Mouse (Mus musculus) cerebellum, postnatal 25 days (tissue): ENCODE data around the gene Rmnd5a.

ENCODE experiments used
- DNase-seq, 2 experiments: peaks; one replicate each; pipeline ENCODE4 v3.0.0; 2021; ENCODE audit warnings: mixed read lengths in 2 of 2

The Rmnd5a gene

DNA sequence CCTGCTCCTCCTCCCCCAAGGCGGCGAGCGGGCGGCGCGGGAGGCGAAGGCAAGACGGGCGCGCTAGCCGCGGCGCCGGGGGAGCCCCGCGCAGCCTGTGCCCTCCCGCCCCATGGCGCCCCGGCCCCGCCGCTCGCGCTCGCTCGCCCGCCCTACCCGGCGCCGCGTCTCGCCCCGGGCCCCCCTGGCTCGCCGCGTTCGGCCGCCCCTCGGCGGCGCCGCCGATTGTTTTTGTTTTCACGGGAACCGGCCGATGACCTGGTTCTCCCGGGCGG lies 283 bp downstream of the Rmnd5a start:
- no peak for DNase-seq

GRCm38 (mm10) chr6:71439506-71440216 lies 776 bp downstream of the Rmnd5a start:
- peak in 1 of 2 experiments; percentile 78 for DNase-seq

- DNase-seq = no peak
These were observed 2.4 kb downstream of the Rmnd5a start for GRCm38 (mm10) chr6:71438070-71438469.

GRCm38 (mm10) chr6:71427996-71428725 lies 12.3 kb downstream of the Rmnd5a start:
- DNase-seq = no peak

DNA sequence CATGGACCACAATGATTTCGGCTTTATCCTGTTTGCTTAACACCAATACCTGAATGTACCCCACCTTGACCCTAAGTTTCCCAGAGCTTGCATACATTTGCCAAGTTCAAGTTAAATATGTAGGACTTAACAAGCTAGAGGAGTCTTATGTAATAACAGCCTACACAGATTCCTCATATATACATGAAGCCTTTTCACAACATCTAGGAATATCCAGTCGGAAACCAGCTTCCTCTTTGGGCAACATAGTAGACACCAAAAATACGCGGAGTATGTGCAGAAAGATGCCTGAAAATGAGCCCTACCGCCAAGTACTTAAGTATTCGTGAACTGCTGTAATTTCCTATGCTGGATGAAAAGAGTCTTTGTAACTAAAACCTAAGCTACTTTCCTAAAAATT lies 14.8 kb downstream of the Rmnd5a start:
- no peak for DNase-seq

GRCm38 (mm10) chr6:71423116-71423515 lies 17.3 kb downstream of the Rmnd5a start:
- peak in 1 of 2 experiments; percentile 53 for DNase-seq

GRCm38 (mm10) chr6:71422162-71422561 lies 18.3 kb downstream of the Rmnd5a start:
- no peak for DNase-seq

DNA sequence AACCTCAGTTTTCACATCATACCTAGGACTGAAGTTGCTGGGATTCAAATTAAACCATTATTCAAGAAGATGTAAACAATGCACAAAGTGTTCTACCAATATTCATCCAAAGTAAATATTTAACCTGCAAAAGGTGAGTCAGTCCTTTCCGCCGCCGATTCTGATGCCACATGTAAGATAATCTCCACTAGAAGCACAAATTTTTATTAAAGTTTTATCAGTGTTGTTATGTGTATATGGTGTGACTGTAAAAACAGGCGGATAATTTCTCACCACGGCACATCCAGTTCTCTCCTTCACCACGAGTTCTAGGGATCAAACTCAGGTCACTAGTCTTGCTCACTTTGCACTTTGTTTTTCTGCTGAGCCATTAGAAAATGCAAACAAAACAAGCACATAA lies 19.6 kb downstream of the Rmnd5a start:
- no peak for DNase-seq

GRCm38 (mm10) chr6:71418874-71419273 lies 21.6 kb downstream of the Rmnd5a start:
- DNase-seq = no peak

GRCm38 (mm10) chr6:71415446-71415845 lies 25.0 kb downstream of the Rmnd5a start:
- DNase-seq = no peak

- peak; percentile 73 to 83 for DNase-seq
These were observed 25.8 kb downstream of the Rmnd5a start for GRCm38 (mm10) chr6:71414624-71415023.

GRCm38 (mm10) chr6:71398829-71399609 lies 41.4 kb downstream of the Rmnd5a start:
- peak in 1 of 2 experiments; percentile 55 for DNase-seq

DNA sequence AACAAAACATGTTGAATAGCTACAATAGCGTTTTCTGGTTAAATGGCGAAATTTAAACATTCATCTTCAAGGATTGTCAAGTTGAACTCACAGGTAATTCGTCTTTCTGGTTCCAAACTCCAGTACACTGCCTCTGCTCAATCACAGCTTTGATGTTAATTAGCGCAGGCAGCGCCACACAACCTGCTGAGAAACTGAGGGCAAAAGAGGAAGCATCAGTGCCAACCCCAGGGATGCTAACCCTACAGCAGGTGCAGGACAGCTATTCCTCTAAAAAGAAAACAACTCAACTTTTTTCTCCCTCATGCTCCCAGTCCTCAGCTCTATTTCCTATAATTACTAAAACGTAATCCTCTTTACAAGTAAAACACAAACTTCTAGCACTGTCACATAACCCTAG lies 43.7 kb downstream of the Rmnd5a start:
- DNase-seq = peak; percentile 54 to 57

DNA sequence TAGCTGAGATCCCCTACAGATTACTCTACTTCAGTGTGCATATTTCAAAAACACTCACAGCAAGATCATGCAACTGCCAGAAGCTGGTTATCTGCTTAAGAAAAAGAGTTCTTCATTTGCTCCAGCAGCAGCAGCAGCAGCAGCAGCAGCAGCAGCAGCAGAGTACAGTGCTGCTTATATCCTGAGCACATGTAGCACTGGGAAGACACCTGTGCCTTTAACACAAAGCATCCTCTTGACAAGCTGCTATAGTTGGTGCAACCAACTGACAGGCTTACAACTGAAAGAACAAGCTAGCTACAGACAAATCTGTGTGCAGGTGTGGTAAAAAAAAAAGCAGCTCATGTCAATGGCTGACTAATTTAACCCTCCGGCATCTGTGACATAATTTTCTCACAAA lies 44.4 kb downstream of the Rmnd5a start:
- DNase-seq = no peak

GRCm38 (mm10) chr6:71390496-71390895 lies 49.9 kb downstream of the Rmnd5a start:
- peak; percentile 71 to 82 for DNase-seq

DNA sequence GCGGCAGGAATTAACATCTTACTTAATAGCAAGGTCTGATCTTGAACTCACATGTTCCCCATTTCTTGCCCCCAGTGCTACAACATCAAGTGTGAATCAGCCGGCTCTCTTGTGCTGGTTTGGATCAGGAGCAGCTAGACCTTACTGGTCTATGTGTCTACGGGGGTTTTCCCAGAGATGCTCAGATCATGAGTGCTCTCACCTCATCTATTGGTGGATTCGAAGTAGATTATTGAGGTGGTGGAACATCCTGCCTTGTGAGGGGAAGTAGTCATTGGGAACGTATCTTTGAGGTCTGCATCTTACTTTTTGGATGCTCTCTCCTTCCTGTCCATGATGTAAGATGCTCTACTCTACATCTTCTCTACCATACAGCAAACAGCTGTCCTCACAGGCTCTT lies 58.8 kb downstream of the Rmnd5a start:
- no peak for DNase-seq

DNA sequence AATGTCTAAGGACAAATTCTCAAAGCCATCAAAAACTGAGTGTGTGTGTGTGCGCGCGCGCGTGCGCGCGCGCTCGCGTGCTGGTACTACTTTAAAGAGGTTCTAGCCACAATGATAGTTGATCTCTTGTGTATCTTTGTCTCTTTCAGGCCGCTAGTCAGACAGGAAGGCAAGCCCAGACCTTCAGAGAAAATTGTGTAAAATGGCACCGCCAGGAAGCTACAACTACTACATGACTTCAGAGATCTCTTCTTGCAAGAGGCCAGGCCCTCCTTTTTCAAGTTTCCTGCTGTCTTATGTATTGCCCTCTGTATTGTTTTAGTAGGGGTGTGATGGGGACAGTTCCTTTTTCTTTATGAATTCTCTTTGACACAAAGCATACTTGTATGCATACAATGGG lies 63.7 kb downstream of the Rmnd5a start:
- DNase-seq = no peak

DNA sequence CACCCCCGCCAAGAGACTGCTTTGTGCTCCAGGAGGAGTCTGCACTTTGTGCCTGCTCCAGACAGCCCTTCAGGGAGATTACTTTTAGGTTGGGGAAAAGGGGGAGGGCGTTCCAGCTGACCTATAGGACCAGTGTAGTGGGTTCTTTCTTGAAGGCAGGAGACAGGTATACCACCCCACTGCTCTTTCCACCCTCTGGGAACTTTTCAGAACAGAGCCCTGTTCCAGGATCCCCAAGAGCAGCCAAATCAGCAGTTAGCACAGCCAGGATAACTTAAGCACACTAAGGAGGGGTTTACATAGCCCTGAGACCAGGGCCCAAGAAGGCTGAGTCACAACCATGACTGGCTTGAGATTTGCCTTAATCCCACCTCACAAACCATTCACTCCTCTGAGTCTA lies 65.5 kb downstream of the Rmnd5a start:
- no peak for DNase-seq

DNA sequence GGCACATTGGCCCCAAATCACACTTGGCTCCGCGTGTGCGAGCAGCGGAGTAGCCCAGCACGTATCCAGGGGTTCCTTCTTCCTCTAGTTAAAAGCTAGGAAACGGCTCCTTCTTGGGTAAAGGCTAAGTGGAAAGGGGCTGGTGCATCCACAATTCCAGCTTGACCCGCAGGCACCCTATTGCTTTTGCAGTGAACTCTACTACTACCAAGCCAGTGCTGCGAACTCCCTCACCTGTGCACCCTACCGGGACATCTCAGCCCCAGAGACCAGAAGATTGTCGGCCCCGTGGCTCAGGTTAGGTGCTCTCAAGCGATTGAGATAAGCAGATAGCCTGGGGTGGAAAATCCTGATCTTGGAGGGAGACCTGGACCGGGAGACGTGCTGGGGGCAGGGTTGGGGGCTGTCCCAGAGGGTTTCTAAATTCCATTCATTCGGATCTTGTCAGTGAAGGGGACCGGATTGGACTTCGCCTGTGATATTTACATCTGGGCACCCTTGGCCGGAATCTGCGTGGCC lies 66.1 kb downstream of the Rmnd5a start:
- DNase-seq = no peak

DNA sequence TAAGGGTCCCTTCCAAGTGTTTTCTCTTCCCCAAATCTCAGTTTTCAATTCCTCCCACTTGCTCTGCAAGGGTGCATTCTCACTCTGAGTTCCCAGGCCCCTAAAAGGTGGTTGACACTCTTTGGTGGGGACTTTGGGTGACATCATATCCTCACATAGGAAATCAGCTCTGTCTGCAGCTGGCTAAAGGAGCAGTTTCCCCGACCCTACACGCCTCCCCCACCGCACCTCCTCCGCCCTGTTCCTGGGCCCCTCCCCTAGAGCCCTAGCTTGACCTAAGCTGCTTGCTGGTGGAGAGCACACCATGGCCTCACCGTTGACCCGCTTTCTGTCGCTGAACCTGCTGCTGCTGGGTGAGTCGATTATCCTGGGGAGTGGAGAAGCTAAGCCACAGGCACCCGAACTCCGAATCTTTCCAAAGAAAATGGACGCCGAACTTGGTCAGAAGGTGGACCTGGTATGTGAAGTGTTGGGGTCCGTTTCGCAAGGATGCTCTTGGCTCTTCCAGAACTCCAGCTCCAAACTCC lies 67.1 kb downstream of the Rmnd5a start, which contains the start of gene Cd8a:
TSS of gene Cd8a (plus strand) at position 179 of the 527 bp plus-strand sequence.
- no peak for DNase-seq

GRCm38 (mm10) chr6:71372041-71372720 lies 68.3 kb downstream of the Rmnd5a start:
- no peak for DNase-seq

- no peak for DNase-seq
These were observed 69.3 kb downstream of the Rmnd5a start for GRCm38 (mm10) chr6:71371085-71371605.
